Mouse (Mus musculus) neutrophil, adult 83 days (primary cell): ENCODE data around the gene Gins2. TPM values are rescaled to one million over a fixed set of nuclear protein-coding genes. Genes with fewer than 3 reads are reported as not detected.

Experiments
- total RNA-seq, 2 experiments: library from RNA; stranded (reverse); gene quantifications; one replicate each; pipeline ENCODE4 v1.2.4; 2023

Gene Gins2
- 10 to 100 TPM; 23.5 to 27.2 TPM for total RNA-seq

GRCm38 (mm10) chr8:120588908-120589771 is at the start of gene Gins2:
TSS of gene Gins2 (minus strand) at chr8:120589304.

Other genes starting within 250 kb of the Gins2 start
- gene 1190005I06Rik, start 58.3 kb upstream of the Gins2 start, total RNA-seq, result not detected
- gene Gm27021, start 78.8 kb upstream of the Gins2 start, total RNA-seq, result not detected
- 100 to 1,000 TPM; 368 to 384 TPM for gene Cox4i1, start 78.9 kb upstream of the Gins2 start, total RNA-seq
- gene Emc8, start 79.3 kb upstream of the Gins2 start, total RNA-seq, result 10 to 100 TPM; 31.3 to 37.7 TPM
- 100 to 1,000 TPM; 108 to 109 TPM for gene Irf8, start 147.1 kb upstream of the Gins2 start, total RNA-seq